Mouse (Mus musculus): ENCODE measurements around the gene Olfr1564. TPM values are rescaled to one million over a fixed set of nuclear protein-coding genes. Genes with fewer than 3 reads are reported as not detected.
A peak's percentile ranks its signal among the peaks of the same experiment; 100 is the strongest.
"Not testable (repeated sequence)": the region's sequence is repeated elsewhere in the genome, so short reads cannot be mapped to it uniquely, and the experiment has no call there.

Olfr1564 gene
- 0.05 TPM in 1 of 2 replicates, not detected in the other for polyA plus RNA-seq (2016; fragmentation: Nextera tagmentation; extraction: Ambion mirVana)

- no peaks in the 10 kb centered on the region for H3K4me1 ChIP-seq (replicated peaks)
- ATAC-seq (ENCODE audit: insufficient number of reproducible peaks, low FRiP score), result no peak
- H3K27ac ChIP-seq (ENCODE audit: poor library complexity, severe bottlenecking), result no peak within 1 kb of the TSS
- H3K27me3 ChIP-seq (replicated peaks), result no peaks in the 10 kb centered on the region
- 64% methylated on average over 2 of the region's 2 CpGs for WGBS
- no peak within 1 kb of the TSS for H3K9ac ChIP-seq
- no peak within 1 kb of the TSS for H3K4me2 ChIP-seq
- H3K9me3 ChIP-seq (replicated peaks), result peaks cover 9% of the 10 kb centered on the region
- no peak within 1 kb of the TSS for H3K4me3 ChIP-seq
- H3K36me3 ChIP-seq, result no peaks in the 10 kb centered on the region
Observed at GRCm38 (mm10) chr17:33221590-33221989, at the start of gene Olfr1564. Gene Olfr1564 (minus strand): TSS chr17:33221690.

- Histone ChIP-seq H3K9me3 (replicated peaks) (0 out of 2 replicates have a peak, but pooled peaks cover 3% of the 10 kb centered on the region), H3K4me2 (no peak overlapping the region), H3K4me3 (no peak overlapping the region), H3K36me3 (no peaks in the 10 kb centered on the region), H3K4me1 (replicated peaks) (no peaks in the 10 kb centered on the region), H3K9ac (no peak overlapping the region), H3K27me3 (replicated peaks) (0 out of 2 replicates have a peak, but pooled peaks cover 6% of the 10 kb centered on the region), H3K27ac (ENCODE audit: poor library complexity, severe bottlenecking) (no peak overlapping the region)
- no peak for ATAC-seq (ENCODE audit: insufficient number of reproducible peaks, low FRiP score)
- WGBS, result 78% methylated on average over 9 of the region's 9 CpGs
Observed at GRCm38 (mm10) chr17:33268907-33269306, 47.4 kb upstream of the Olfr1564 start.

- H3K36me3 ChIP-seq, result no peaks in the 10 kb centered on the region
- H3K4me3 ChIP-seq, result no peak within 1 kb of the TSS
- H3K4me1 ChIP-seq (replicated peaks), result no peaks in the 10 kb centered on the region
- H3K4me2 ChIP-seq, result no peak within 1 kb of the TSS
- H3K9me3 ChIP-seq (replicated peaks), result no peaks in the 10 kb centered on the region
- H3K9ac ChIP-seq, result no peak within 1 kb of the TSS
- H3K27me3 ChIP-seq (replicated peaks), result 0 out of 2 replicates have a peak, but pooled peaks cover 6% of the 10 kb centered on the region
- ATAC-seq (ENCODE audit: insufficient number of reproducible peaks, low FRiP score), result no peak
- H3K27ac ChIP-seq (ENCODE audit: poor library complexity, severe bottlenecking), result no peak within 1 kb of the TSS
- WGBS, result 61% methylated on average over 1 of the region's 1 CpGs
Observed at GRCm38 (mm10) chr17:33264376-33264775, 42.9 kb upstream of the Olfr1564 start, which contains the start of gene Olfr63. Gene Olfr63 (plus strand): TSS chr17:33264676.

- not testable (repeated sequence) for H3K4me3 ChIP-seq; H3K27ac ChIP-seq (ENCODE audit: poor library complexity, severe bottlenecking); ATAC-seq (ENCODE audit: insufficient number of reproducible peaks, low FRiP score); H3K27me3 ChIP-seq (replicated peaks); H3K36me3 ChIP-seq; H3K9me3 ChIP-seq (replicated peaks); H3K4me1 ChIP-seq (replicated peaks); H3K4me2 ChIP-seq; H3K9ac ChIP-seq
- no CpG with 5 or more reads among the region's 2 CpGs for WGBS
Observed at GRCm38 (mm10) chr17:33255319-33255657, 33.8 kb upstream of the Olfr1564 start.

DNA sequence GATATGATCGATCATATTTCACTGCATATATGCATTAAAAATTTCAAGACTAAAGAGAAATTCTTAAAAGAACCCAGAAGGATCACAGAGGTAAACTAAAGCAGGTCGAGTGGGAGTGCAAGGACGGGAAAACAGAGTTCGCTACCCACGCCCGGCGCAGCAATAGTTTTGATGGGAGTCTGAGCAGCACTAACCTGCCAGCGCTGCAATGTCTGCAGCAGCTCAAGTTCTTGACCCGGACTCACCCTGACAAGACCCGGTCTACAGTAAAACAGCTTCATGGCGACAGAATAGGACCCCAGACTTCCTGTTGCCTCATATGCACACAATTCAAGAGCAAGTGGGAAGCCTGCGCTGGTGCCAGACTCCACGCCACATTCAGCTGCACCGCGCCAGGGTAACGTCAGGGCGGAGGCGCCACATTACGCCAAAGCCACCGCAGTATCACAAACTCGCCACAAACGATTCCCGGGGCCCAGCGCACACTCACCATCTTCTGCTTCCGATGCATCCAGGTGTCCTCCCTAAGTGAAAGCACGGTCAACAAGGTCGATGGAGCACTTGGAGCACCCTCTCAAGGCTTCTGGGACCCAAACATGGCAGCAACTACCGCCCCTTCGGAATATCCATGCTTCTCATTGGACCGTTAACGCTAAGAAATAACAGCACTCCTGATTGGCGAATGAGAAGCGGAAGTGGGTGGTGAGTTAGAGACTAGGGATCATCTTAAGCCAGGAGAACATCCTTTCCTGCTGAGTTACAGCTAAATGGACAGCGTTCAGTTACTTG is 33.2 kb upstream of the Olfr1564 start, which contains the start of gene Zfp955a:
TSS of gene Zfp955a (minus strand) at position 616 of the 789 bp plus-strand sequence.
- not testable (repeated sequence) for H3K27me3 ChIP-seq (replicated peaks); H3K27ac ChIP-seq (ENCODE audit: poor library complexity, severe bottlenecking); H3K4me3 ChIP-seq; H3K9me3 ChIP-seq (replicated peaks); H3K36me3 ChIP-seq; H3K4me1 ChIP-seq (replicated peaks); H3K9ac ChIP-seq
- H3K4me2 ChIP-seq, result peak within 1 kb of the TSS; percentile 40
- peak; percentile 96 for ATAC-seq (ENCODE audit: insufficient number of reproducible peaks, low FRiP score)
- WGBS, result 34% methylated on average over 1 of the region's 34 CpGs

- H3K9ac ChIP-seq; H3K27ac ChIP-seq (ENCODE audit: poor library complexity, severe bottlenecking); H3K27me3 ChIP-seq (replicated peaks); ATAC-seq (ENCODE audit: insufficient number of reproducible peaks, low FRiP score); H3K4me3 ChIP-seq; H3K4me2 ChIP-seq; H3K4me1 ChIP-seq (replicated peaks): not testable (repeated sequence)
- peaks cover 14% of the 10 kb centered on the region for H3K36me3 ChIP-seq
- 85% methylated on average over 1 of the region's 1 CpGs for WGBS
- H3K9me3 ChIP-seq (replicated peaks), result peaks cover 18% of the 10 kb centered on the region
Observed at GRCm38 (mm10) chr17:33236646-33237045, 15.2 kb upstream of the Olfr1564 start.

GRCm38 (mm10) chr17:33191002-33191401 is 30.5 kb downstream of the Olfr1564 start, which contains the start of gene Olfr239:
Gene Olfr239 (plus strand): TSS chr17:33191302.
- H3K9me3 ChIP-seq (replicated peaks); H3K4me1 ChIP-seq (replicated peaks); ATAC-seq (ENCODE audit: insufficient number of reproducible peaks, low FRiP score); H3K36me3 ChIP-seq; H3K27ac ChIP-seq (ENCODE audit: poor library complexity, severe bottlenecking); H3K27me3 ChIP-seq (replicated peaks); H3K4me3 ChIP-seq; H3K4me2 ChIP-seq; H3K9ac ChIP-seq: not testable (repeated sequence)
- no CpG with 5 or more reads among the region's 2 CpGs for WGBS

- H3K9ac ChIP-seq; H3K27me3 ChIP-seq (replicated peaks); ATAC-seq (ENCODE audit: insufficient number of reproducible peaks, low FRiP score); H3K9me3 ChIP-seq (replicated peaks); H3K4me2 ChIP-seq; H3K4me1 ChIP-seq (replicated peaks); H3K4me3 ChIP-seq; H3K36me3 ChIP-seq; H3K27ac ChIP-seq (ENCODE audit: poor library complexity, severe bottlenecking): not testable (repeated sequence)
- 73% methylated on average over 1 of the region's 1 CpGs for WGBS
Observed at GRCm38 (mm10) chr17:33168147-33168546, 53.3 kb downstream of the Olfr1564 start, which contains the start of gene Olfr55. Gene Olfr55 (plus strand): TSS chr17:33168447.

Other genes starting within 250 kb of the Olfr1564 start
- 6.7 and 8.0 TPM in 2 replicates for gene Zfp952, start 228.6 kb downstream of the Olfr1564 start, polyA plus RNA-seq (2016; fragmentation: Nextera tagmentation; extraction: Ambion mirVana)
- gene Zfp763, start 188.3 kb downstream of the Olfr1564 start, polyA plus RNA-seq (2016; fragmentation: Nextera tagmentation; extraction: Ambion mirVana), result 6.5 and 6.7 TPM in 2 replicates
- not detected in 2 replicates for gene 4921501E09Rik, start 153.6 kb downstream of the Olfr1564 start, polyA plus RNA-seq (2016; fragmentation: Nextera tagmentation; extraction: Ambion mirVana)
- 4.4 and 4.7 TPM in 2 replicates for gene Zfp563, start 132.4 kb downstream of the Olfr1564 start, polyA plus RNA-seq (2016; fragmentation: Nextera tagmentation; extraction: Ambion mirVana)
- gene Morc2b, start 82.0 kb downstream of the Olfr1564 start, polyA plus RNA-seq (2016; fragmentation: Nextera tagmentation; extraction: Ambion mirVana), result not detected in 2 replicates
- gene Olfr55, start 53.2 kb downstream of the Olfr1564 start, polyA plus RNA-seq (2016; fragmentation: Nextera tagmentation; extraction: Ambion mirVana), result not detected in 2 replicates
- gene Olfr239, start 30.4 kb downstream of the Olfr1564 start, polyA plus RNA-seq (2016; fragmentation: Nextera tagmentation; extraction: Ambion mirVana), result not detected in 2 replicates
- 13.0 and 15.3 TPM in 2 replicates for gene Zfp955a, start 33.5 kb upstream of the Olfr1564 start, polyA plus RNA-seq (2016; fragmentation: Nextera tagmentation; extraction: Ambion mirVana)
- not detected in 2 replicates for gene Olfr63, start 43.0 kb upstream of the Olfr1564 start, polyA plus RNA-seq (2016; fragmentation: Nextera tagmentation; extraction: Ambion mirVana)
- gene Zfp955b, start 67.9 kb upstream of the Olfr1564 start, polyA plus RNA-seq (2016; fragmentation: Nextera tagmentation; extraction: Ambion mirVana), result 8.8 and 9.2 TPM in 2 replicates
- 6.5 and 6.6 TPM in 2 replicates for gene Zfp81, start 137.2 kb upstream of the Olfr1564 start, polyA plus RNA-seq (2016; fragmentation: Nextera tagmentation; extraction: Ambion mirVana)
- 8.0 and 8.1 TPM in 2 replicates for gene Zfp101, start 173.0 kb upstream of the Olfr1564 start, polyA plus RNA-seq (2016; fragmentation: Nextera tagmentation; extraction: Ambion mirVana)
- gene Actl9, start 211.2 kb upstream of the Olfr1564 start, polyA plus RNA-seq (2016; fragmentation: Nextera tagmentation; extraction: Ambion mirVana), result not detected in 2 replicates

All from heart, embryonic 12.5 days (tissue).